Mouse (Mus musculus) kidney, postnatal 25 days (tissue): Measurements from ENCODE around the gene Zfp710.
"Not testable (repeated sequence)": the region's sequence is repeated elsewhere in the genome, so short reads cannot be mapped to it uniquely, and the experiment has no call there.

Source experiments
- DNase-seq, 2 experiments: peaks; one replicate each; pipeline ENCODE4 v3.0.0; 2021; ENCODE audit warnings: mixed read lengths in 2 of 2

Gene Zfp710

DNA sequence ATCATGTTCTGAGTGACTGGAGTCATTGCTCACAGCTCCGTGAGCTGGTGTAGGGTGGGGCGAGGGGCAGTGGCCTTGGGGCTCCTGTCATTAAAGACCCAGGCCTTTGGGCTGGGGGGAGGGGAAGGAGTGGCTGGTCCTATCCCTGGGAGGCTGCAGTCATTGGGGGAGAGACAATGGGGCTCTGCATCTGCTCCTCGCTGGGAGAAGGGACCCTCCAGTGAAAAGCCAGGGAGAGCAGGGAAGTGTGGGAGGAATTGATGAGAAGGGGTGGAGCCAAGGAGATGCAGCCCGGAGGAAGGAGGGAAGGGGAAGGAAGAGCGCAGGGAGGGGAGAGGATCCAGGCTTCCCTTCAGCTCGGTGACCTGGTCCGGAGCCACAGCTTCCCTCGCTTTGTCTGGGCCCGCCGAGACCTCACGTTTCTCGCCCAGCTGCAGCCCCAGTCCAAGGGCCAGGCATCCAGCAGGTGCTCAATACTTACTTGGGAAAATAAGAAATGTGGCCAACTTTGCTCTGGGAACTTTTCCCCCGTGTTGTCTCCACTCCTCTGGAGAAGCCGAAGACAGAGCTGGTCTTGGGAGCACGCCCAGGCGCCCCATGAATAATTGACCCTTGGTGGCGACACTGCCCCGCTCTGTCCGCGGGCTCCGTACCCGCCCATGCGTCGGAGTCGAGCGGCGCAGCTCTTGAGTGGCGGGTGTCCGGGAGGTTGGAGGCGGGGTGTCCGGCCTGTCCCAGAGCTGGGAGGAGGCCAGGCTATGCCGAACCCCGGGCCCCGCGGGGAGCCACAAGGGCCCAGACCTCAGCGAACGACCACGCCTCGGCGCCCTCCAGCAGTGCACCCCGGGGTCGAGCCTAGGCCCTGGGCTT lies at the start of gene Zfp710:
Gene Zfp710 (plus strand): TSS at position 294 of the 870 bp plus-strand sequence.
- peak; percentile 89 to 96 for DNase-seq

DNA sequence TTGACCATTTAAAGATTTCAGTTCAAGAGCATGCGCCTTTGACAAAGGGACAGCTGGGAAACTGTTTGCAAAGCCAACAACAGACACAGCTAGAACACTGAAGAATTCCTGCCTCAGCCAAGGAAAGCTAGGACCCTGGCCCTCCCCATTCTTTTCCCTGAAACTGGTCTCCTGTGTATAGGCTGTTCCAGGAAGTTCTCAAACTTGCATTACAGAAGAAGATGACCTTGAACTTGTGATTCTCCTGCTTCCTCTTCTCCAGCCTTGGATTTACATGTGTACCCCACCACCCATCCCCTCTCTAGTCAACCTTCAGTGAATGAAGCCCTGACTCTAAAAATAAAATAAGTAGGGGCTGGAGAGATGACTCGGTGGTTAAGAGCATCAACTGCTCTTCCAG lies 49.3 kb upstream of the Zfp710 start:
- no peak for DNase-seq

- no peak for DNase-seq
Observed at GRCm38 (mm10) chr7:79986717-79987116, 37.9 kb upstream of the Zfp710 start.

GRCm38 (mm10) chr7:79987745-79988144 lies 36.9 kb upstream of the Zfp710 start:
- no peak for DNase-seq

GRCm38 (mm10) chr7:79988466-79988865 lies 36.1 kb upstream of the Zfp710 start:
- DNase-seq, result not testable (repeated sequence)

GRCm38 (mm10) chr7:79994476-79994875 lies 30.1 kb upstream of the Zfp710 start:
- DNase-seq, result peak; percentile 72 to 79

DNA sequence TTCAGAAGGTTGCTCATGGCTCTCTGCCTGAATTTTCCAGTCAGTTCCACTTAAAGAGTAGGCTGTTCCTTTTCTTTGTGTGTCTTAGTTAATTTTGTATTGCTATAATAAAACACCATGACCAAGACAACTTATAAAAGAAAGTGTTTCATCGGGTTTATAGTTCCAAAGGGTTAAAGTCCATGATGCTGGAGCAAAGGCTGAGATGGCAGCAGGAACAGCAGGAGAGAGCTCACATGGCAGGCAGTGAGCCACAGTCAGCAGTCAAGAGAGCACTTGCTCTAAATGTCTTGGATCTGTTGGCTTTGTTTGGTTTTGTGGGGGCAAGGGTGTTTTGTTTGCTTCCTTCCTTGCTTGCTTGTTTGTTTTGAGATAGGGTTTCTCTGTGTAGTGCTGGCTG lies 26.9 kb upstream of the Zfp710 start:
- no peak for DNase-seq

DNA sequence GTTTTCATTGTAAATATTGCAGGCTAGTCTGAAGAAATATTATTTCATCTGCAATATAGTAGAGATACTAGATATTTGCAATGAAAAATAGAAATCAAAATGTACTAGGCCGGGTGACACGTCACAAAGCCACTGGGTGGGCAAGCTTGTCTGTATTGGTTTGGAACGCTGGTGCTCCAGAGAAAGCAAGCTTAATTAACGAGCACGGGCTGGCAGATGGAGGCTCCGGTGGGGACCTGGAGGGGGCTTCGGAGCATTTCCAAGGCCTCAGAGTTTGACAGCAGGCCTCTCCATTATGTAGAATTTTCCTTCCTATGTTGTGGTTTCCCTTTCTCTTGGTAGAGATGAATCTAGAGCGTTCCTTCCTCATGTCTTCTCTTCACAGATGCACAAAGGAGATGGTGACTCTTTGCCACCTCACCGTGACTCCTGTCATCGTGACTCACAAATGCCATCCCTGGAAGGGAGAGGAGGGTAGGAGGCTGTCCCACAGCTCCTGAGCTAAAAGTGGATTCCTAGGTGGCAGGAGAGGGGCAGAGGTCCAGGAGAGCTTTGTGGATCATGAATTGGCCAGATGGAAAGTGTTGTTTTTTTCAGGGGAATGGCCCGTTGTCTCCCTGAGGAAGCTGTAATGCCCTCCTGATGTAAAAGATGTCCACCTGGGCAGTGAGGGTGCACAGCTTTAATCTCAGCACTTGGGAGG lies 22.1 kb upstream of the Zfp710 start:
- DNase-seq, result no peak

GRCm38 (mm10) chr7:80004776-80005554 lies 19.6 kb upstream of the Zfp710 start:
- DNase-seq, result peak in 1 of 2 experiments; percentile 41

DNA sequence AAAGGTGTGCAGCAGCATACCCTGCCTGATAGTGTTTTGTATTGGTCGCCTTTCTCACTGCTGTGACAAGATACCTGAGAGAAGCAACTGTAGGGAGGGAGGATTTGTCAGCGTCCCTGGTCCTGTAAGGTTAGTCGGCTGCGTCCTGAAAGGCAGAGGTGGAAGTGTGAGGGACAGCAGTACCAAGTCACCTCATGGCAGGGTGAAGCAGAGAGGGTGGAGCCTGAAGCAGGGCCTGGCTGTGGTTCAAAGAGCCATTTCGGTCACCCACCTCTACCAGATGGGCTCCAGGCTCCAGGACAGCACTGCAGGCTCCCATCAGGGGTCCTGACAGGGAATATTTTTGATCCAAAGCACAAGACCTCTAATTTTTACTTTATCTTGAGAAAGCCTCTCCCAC lies 13.9 kb upstream of the Zfp710 start:
- no peak for DNase-seq

DNA sequence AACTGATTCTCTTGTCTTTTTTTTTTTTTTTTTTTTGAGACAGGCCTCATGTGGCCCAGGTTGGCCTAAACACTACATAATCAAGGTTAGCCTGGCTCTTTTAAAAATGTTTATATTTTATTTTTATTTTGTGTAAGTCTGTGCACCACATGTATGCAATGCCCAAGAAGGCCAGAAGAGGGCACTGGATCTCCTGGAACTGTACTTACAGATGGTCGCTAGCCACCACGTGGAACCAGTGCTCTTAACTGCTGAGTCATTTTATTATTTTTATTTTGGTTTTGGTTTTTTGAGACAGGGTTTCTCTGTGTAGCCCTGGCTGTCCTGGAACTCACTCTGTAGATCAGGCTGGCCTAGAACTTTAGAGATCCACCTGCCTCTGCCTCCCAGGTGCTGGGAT lies 13.1 kb upstream of the Zfp710 start:
- DNase-seq, result peak; percentile 68 to 79

GRCm38 (mm10) chr7:80013884-80014550 lies 10.6 kb upstream of the Zfp710 start:
- peak; percentile 52 to 78 for DNase-seq

- DNase-seq, result no peak
Observed at GRCm38 (mm10) chr7:80014826-80015755, 9.5 kb upstream of the Zfp710 start.

DNA sequence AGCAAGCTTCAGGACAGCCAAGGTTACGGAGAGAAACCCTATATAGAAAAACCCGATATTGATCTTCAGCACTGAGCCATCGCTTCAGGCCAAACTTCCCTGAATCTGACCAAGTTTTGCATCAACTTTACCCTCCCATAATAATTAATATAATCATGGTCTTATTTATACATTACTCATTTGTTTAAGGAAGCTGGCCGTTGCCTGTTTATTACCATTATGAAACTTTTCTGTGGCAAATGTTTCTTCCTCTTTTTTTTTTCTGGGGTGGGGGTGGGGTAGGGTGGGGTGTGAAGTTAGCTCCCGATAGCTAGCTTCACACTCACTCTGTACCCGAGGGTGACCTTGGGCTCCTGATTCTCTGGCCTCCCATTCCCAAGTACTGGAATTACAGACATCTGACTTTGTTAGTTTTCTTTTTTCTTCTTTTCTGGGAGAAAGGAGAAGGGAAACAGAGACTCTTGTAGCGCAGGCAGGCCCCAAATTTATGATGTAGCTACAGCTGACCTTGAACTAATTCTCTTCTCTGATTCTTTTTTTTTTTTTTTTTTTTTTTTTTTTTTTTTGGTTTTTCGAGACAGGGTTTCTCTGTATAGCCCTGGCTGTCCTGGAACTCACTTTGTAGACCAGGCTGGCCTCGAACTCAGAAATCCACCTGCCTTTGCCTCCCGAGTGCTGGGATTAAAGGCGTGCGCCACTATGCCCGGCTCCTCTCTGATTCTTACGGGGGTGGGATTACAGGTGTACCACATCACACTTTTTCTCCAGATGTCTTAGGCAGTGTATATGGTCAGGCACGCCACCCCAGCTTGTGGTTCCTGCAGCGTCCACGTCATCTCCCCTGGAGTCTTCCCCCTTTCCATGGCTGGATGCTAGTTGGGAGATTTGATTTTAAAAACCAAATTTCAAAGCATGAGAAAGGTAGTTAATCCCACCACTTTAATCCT lies 5.8 kb upstream of the Zfp710 start:
- DNase-seq, result no peak

- peak; percentile 27 to 57 for DNase-seq
Observed at GRCm38 (mm10) chr7:80023621-80024435, 786 bp upstream of the Zfp710 start.

DNA sequence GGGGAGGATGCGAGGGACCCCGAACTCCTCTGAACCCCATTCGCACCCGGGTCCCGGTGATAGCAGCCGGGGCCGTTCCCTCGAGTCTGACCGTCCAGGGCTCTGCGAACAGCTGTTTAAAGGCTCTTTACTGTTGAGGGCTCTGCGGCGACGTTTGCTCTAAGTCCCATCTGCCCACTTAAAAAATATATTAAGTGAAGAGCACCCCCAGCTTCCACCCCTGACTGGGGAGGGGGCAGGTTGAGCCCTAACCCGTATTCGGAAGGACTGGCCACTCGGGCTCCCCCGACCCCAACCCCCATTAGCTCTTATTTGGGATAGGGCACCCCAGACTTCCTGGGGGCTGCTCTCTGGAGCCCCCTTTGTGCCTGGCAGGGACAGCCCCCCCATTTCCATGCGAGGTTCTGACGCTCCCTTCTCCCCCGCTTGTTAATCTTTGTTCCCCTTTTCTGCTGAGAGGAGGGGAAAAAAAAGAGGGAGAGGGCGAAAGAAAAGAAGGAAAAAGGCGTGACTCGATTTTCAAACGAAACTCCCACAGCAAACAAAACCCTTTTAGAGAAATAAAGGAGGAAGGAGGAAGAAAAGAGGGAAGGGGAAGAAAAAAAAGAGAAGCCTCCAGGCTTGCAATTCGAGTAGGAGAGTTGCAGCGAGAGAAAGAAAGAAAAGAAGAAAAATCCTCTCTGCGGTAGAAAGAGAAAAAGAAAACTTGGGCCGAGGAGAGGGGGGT lies 940 bp downstream of the Zfp710 start:
- DNase-seq, result peak in 1 of 2 experiments; percentile 66

- peak; percentile 42 to 73 for DNase-seq
Observed at GRCm38 (mm10) chr7:80026118-80026989, 1.7 kb downstream of the Zfp710 start.
